Mouse (Mus musculus): ENCODE results near the gene Cd101. TPM values are rescaled to one million over a fixed set of nuclear protein-coding genes. Genes with fewer than 3 reads are reported as not detected.

The Cd101 gene
- total RNA-seq, 2 experiments from 2014 or later, result 0.15 TPM; not detected in 1

- intact Hi-C loops (cut with DNase I), result no loop called here
Measured at GRCm38 (mm10) chr3:100947286-100947685, 82.1 kb downstream of the Cd101 start.

More at GRCm38 (mm10) chr3:100947286-100947685, 82.1 kb downstream of the Cd101 start:
- no peak for DNase-seq

Other genes starting within 250 kb of the Cd101 start
- under 1 TPM; 0.20 to 0.26 TPM for gene Vtcn1, start 204.1 kb downstream of the Cd101 start, total RNA-seq (2021)
- gene Trim45, start 107.4 kb downstream of the Cd101 start, total RNA-seq (2021), result 1 to 10 TPM; 3.9 to 4.3 TPM
- 1 to 10 TPM; 3.6 to 3.8 TPM for gene Ttf2, start 59.9 kb downstream of the Cd101 start, total RNA-seq (2021)
- 10 to 100 TPM; 11.7 to 14.0 TPM for gene Ptgfrn, start 80.7 kb upstream of the Cd101 start, total RNA-seq (2021)

Data from gastrocnemius, postnatal 36 days (tissue).